Mouse (Mus musculus) olfactory bulb, adult 2 months (tissue): ENCODE data around the gene Sarnp.

Source experiments
- CTCF ChIP-seq: fragments of 200-500 bp; IDR thresholded peaks from 2 replicates; pipeline ENCODE4 v1.5.1; 2012; ENCODE audit warnings: low read depth, mild to moderate bottlenecking, low read length, moderate library complexity; ENCODE audit not compliant: insufficient read depth
- POLR2A ChIP-seq: fragments of 200-500 bp; IDR thresholded peaks from 2 replicates; pipeline ENCODE4 v1.6.1; 2012; ENCODE audit warnings: mild to moderate bottlenecking, low read depth, low read length, moderate library complexity; ENCODE audit not compliant: insufficient read depth

- TF ChIP-seq POLR2A (no peak), CTCF (no peak)
Measured at GRCm38 (mm10) chr10:128795581-128795980, 21.6 kb upstream of the Sarnp start.
